Mouse (Mus musculus) heart, embryonic 12.5 days (tissue): ENCODE data around the gene Smn1. TPM values are rescaled to one million over a fixed set of nuclear protein-coding genes. Genes with fewer than 3 reads are reported as not detected.
"Not testable (repeated sequence)": the region's sequence is repeated elsewhere in the genome, so short reads cannot be mapped to it uniquely, and the experiment has no call there.

Experiments
- ATAC-seq: fragments of 200-750 bp; cut with Nextera tagmentation; 2 replicates; pipeline ENCODE4 v1.8.0; 2017; ENCODE audit warnings: moderate TSS enrichment, moderate library complexity; ENCODE audit not compliant: insufficient number of reproducible peaks, low FRiP score
- H3K27ac ChIP-seq: fragments of 300-500 bp; sonication (generic); 2 replicates; pipeline ENCODE4 v1.5.1; 2016; ENCODE audit warnings: mild to moderate bottlenecking, moderate library complexity; ENCODE audit not compliant: poor library complexity, severe bottlenecking
- H3K27me3 ChIP-seq: fragments of 300-500 bp; sonication (generic); replicated peaks from 2 replicates; pipeline ENCODE4 v1.6.1; 2016; ENCODE audit warnings: mild to moderate bottlenecking, moderate library complexity
- H3K36me3 ChIP-seq: fragments of 300-500 bp; sonication (generic); 2 replicates; pipeline ENCODE4 v1.6.1; 2016; ENCODE audit warnings: mild to moderate bottlenecking, moderate library complexity
- H3K4me1 ChIP-seq: fragments of 300-500 bp; sonication (generic); replicated peaks from 2 replicates; pipeline ENCODE4 v1.6.1; 2016; ENCODE audit warnings: mild to moderate bottlenecking
- H3K4me2 ChIP-seq: fragments of 300-500 bp; sonication (generic); 2 replicates; pipeline ENCODE4 v1.6.1; 2016; ENCODE audit warnings: mild to moderate bottlenecking, moderate library complexity
- H3K4me3 ChIP-seq: fragments of 300-500 bp; sonication (generic); 2 replicates; pipeline ENCODE4 v1.5.1; 2016; ENCODE audit warnings: mild to moderate bottlenecking
- H3K9ac ChIP-seq: fragments of 300-500 bp; sonication (generic); 2 replicates; pipeline ENCODE4 v1.6.1; 2016; ENCODE audit warnings: mild to moderate bottlenecking, moderate library complexity
- H3K9me3 ChIP-seq: fragments of 300-500 bp; sonication (generic); replicated peaks from 2 replicates; pipeline ENCODE4 v1.6.1; 2016; ENCODE audit warnings: mild to moderate bottlenecking, moderate library complexity
- WGBS: fragments of 180-500 bp; shearing (Covaris S2); methylation state at CpG from one replicate; pipeline ENCODE4 v1.1.7; 2016; 5-methylcytosine and 5-hydroxymethylcytosine counted together
- polyA plus RNA-seq: library from polyadenylated mRNA; unstranded; fragments of >200 nt; fragmentation: Nextera tagmentation; extraction: Ambion mirVana; gene quantifications from 2 replicates; pipeline ENCODE4 v1.2.1, GENCODE M21; 2016

Gene Smn1
- polyA plus RNA-seq, 1 experiment from 2014 or later: 31.0 TPM

DNA sequence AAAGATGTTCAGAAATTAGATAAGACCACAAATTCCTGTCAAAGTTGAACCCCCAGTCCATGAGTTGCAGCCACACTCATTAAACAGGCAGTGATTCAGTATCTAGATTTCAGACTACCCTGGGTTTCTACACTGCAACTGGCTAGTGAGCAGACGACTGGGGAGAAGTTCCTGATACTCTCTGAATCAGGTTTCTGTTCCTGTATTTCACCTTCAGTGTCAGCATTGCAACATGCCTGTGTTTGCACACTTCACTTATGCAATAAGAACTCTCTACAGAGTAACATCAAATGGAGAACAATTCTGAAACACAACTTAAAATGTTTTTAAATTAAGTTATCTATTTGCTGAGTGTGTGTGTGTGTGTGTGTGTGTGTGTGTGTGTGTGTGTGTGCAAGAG lies 28.0 kb downstream of the Smn1 start:
- Histone ChIP-seq H3K27me3 (no peaks in the 10 kb centered on the region), H3K36me3 (no peaks in the 10 kb centered on the region), H3K4me1 (no peaks in the 10 kb centered on the region), H3K9me3 (no peaks in the 10 kb centered on the region), H3K9ac (no peak overlapping the region), H3K27ac (no peak overlapping the region), H3K4me3 (no peak overlapping the region), H3K4me2 (no peak overlapping the region)
- WGBS: 42% methylated on average over 1 of the region's 1 CpGs
- ATAC-seq: no peak

DNA sequence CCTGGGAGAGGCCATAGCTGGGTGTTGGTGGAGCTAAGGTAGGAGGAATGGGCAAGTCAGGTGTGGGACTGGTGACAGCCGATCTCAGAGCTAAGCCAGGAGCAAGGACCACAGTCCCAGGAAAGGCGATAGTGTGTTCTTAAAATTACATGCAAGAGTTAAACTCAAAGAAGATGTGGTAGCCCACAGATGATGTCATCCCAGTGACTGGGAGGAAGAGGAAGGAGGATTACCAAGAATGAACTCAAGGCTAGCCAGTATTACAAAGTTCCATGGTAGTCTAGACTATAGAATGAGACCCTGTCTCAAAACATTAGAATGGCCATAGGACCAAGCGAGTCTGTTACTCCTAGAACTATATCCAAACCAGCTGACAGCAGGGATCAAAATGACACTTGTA lies 32.0 kb downstream of the Smn1 start:
- no peak overlapping the region for H3K4me2 ChIP-seq
- 81% methylated on average over 3 of the region's 3 CpGs for WGBS

DNA sequence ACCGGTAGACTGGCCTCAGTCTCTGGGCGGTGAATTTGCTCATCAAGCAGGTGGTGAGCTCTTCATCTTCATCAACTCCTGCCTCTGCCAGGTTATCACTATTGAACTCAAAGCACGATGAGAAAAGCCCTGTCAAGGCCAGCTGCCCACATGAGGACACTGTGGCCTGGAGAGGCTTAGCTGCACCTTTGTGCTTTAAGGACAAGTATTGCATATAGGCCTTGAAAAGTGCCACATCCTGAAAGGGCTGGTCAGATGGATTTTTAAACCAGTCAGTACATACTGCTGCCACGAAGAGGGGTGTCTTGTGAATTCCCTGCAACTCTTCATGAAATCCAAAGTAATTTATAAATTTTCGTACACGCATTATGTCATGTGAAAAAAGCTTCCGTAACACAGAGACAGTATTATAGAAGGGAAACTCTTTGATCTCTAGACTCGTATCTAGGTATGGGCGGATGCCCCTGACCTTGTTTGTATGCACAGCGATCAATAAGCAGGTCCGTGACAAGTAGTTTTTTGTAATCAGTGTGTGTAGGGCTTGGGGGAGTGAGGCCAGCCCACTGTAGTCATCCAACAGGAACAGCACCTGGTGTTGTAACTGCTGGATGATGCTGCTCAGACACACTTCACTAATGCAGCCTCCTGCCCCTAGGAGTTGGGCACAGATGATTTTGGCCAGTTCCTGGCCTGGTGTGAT lies 36.7 kb downstream of the Smn1 start:
- 78% methylated on average over 11 of the region's 11 CpGs for WGBS
- H3K9ac ChIP-seq, H3K36me3 ChIP-seq, H3K27me3 ChIP-seq, H3K4me2 ChIP-seq, H3K4me3 ChIP-seq, H3K9me3 ChIP-seq, H3K27ac ChIP-seq, H3K4me1 ChIP-seq, ATAC-seq: not testable (repeated sequence)

More for the DNA sequence above, 32.0 kb downstream of the Smn1 start:
- Histone ChIP-seq H3K9me3 (no peaks in the 10 kb centered on the region), H3K27me3 (no peaks in the 10 kb centered on the region), H3K9ac (no peak overlapping the region), H3K36me3 (no peaks in the 10 kb centered on the region), H3K4me3 (no peak overlapping the region), H3K4me1 (no peaks in the 10 kb centered on the region), H3K27ac (no peak overlapping the region)
- no peak for ATAC-seq

- H3K27me3 ChIP-seq, H3K36me3 ChIP-seq, H3K27ac ChIP-seq, H3K9ac ChIP-seq, H3K9me3 ChIP-seq, ATAC-seq, H3K4me3 ChIP-seq, H3K4me1 ChIP-seq, H3K4me2 ChIP-seq: not testable (repeated sequence)
Measured at GRCm38 (mm10) chr13:100162467-100162866, 37.8 kb downstream of the Smn1 start.

- not testable (repeated sequence) for H3K4me3 ChIP-seq, H3K27ac ChIP-seq, ATAC-seq, H3K36me3 ChIP-seq, H3K9me3 ChIP-seq, H3K9ac ChIP-seq, H3K27me3 ChIP-seq, H3K4me1 ChIP-seq, H3K4me2 ChIP-seq
- 66% methylated on average over 2 of the region's 2 CpGs for WGBS
Measured at GRCm38 (mm10) chr13:100166378-100166777, 41.7 kb downstream of the Smn1 start.

GRCm38 (mm10) chr13:100174360-100174759 lies 49.7 kb downstream of the Smn1 start:
- H3K27ac ChIP-seq, H3K27me3 ChIP-seq, H3K4me2 ChIP-seq, H3K9ac ChIP-seq, H3K36me3 ChIP-seq, H3K4me3 ChIP-seq, H3K9me3 ChIP-seq, H3K4me1 ChIP-seq, ATAC-seq: not testable (repeated sequence)
- WGBS: 75% methylated on average over 4 of the region's 5 CpGs

DNA sequence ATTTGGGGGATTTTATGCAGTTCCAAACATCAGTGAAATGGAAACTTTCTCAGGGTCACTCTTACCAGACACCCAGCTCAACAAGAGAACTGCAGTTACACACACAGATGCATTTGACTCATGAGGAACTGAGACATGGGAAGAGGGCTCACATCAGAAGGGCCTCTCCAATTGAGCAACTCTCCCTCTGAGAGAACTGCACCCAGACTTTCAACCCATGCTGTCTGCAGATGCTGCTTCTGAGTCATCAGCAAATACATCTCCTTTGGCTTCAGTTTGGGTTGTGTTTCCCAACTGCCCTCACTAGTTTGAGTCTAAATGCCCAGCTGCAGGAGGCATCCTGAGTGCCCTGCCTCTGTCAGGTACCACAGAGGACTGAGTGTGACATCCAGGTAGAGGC lies 58.5 kb downstream of the Smn1 start:
- H3K9me3 ChIP-seq, H3K4me3 ChIP-seq, H3K27me3 ChIP-seq, H3K4me1 ChIP-seq, H3K27ac ChIP-seq, H3K36me3 ChIP-seq, H3K4me2 ChIP-seq, ATAC-seq, H3K9ac ChIP-seq: not testable (repeated sequence)

Other genes starting within 250 kb of the Smn1 start
- not detected in 2 replicates for gene Cartpt, start 223.8 kb upstream of the Smn1 start, polyA plus RNA-seq
- 28.1 and 30.4 TPM in 2 replicates for gene Mccc2, start 109.2 kb upstream of the Smn1 start, polyA plus RNA-seq
- 24.9 and 26.6 TPM in 2 replicates for gene Bdp1, start 20.8 kb upstream of the Smn1 start, polyA plus RNA-seq
- 126 and 131 TPM in 2 replicates for gene Serf1, start 16.8 kb upstream of the Smn1 start, polyA plus RNA-seq
- 0.12 and 0.17 TPM in 2 replicates for gene Naip2, start 77.2 kb downstream of the Smn1 start, polyA plus RNA-seq
- gene Naip5, start 121.5 kb downstream of the Smn1 start, polyA plus RNA-seq: 0.10 TPM in 1 of 2 replicates, not detected in the other
- gene Naip6, start 192.8 kb downstream of the Smn1 start, polyA plus RNA-seq: 0.06 and 0.15 TPM in 2 replicates